Comparison of ENCODE assay signal across 16 mouse cellular contexts in genomic region chr2:105223606-105224005, GRCm38 (mm10). TPM values are rescaled to one million over a fixed set of nuclear protein-coding genes. Genes with fewer than 3 reads are reported as not detected.
DNase-seq lines count a peak whose midpoint lies in the region; ATAC-seq lines count a peak whose summit lies in the region.
"Had no signal": no experiment of that assay in that cellular context is flagged by ENCODE, and none has a peak within 500 bp of the region (broad histone marks: within the 10 kb centered on the region; RNA-seq: fewer than 3 reads in every experiment).

No protein-coding gene starts in this region.

- H3K4me2 ChIP-seq in heart, embryonic 14.5 days (ENCODE audit: low read length): peak overlapping the region; percentile 81
- H3K4me2 ChIP-seq in midbrain, embryonic 11.5 days: peak overlapping the region; percentile 66; the same call in 1 of the 2 replicates
- H3K4me2 ChIP-seq in midbrain, embryonic 13.5 days (replicated peaks): no peak overlapping the region
- peak overlapping the region; percentile 80 for H3K4me2 ChIP-seq in kidney, embryonic 15.5 days
- H3K4me2 ChIP-seq in hindbrain, embryonic 12.5 days (replicated peaks): no peak overlapping the region

- H3K4me3 ChIP-seq in heart, embryonic 14.5 days (ENCODE audit: control insufficient read depth in 1 of 2, insufficient read depth in 1 of 2, low read depth in 1 of 2, low read length in 2 of 2): peak overlapping the region in 1 of 2 experiments; percentile 47; a peak in 2 of 4 replicates
- no peak overlapping the region for H3K4me3 ChIP-seq in midbrain, embryonic 11.5 days (ENCODE audit: low read depth, low read length)
- no peak overlapping the region for H3K4me3 ChIP-seq in midbrain, embryonic 13.5 days (replicated peaks)
- H3K4me3 ChIP-seq in kidney, embryonic 15.5 days (replicated peaks): peak overlapping the region; percentile 44; the same call in 1 of the 2 replicates
- no peak overlapping the region for H3K4me3 ChIP-seq in hindbrain, embryonic 12.5 days

- no peaks in the 10 kb centered on the region for H3K9me3 ChIP-seq in heart, embryonic 14.5 days (ENCODE audit: control insufficient read depth, low read length)
- H3K9me3 ChIP-seq in midbrain, embryonic 11.5 days (ENCODE audit: control insufficient read depth, low read length): no peaks in the 10 kb centered on the region
- H3K9me3 ChIP-seq in midbrain, embryonic 13.5 days: no peaks in the 10 kb centered on the region
- H3K9me3 ChIP-seq in kidney, embryonic 15.5 days (replicated peaks): no peaks in the 10 kb centered on the region
- no peaks in the 10 kb centered on the region for H3K9me3 ChIP-seq in hindbrain, embryonic 12.5 days (replicated peaks)
- H3K9me3 ChIP-seq: G1E had no signal

- H3K4me1 ChIP-seq in heart, embryonic 14.5 days (ENCODE audit: control insufficient read depth in 2 of 2, insufficient read depth in 2 of 2, low read length in 2 of 2): peaks cover 19 to 39% of the 10 kb centered on the region in 2 experiments
- no peaks in the 10 kb centered on the region; the same call in 1 of the 2 replicates for H3K4me1 ChIP-seq in midbrain, embryonic 11.5 days (ENCODE audit: control insufficient read depth, insufficient read depth, low read length)
- peaks cover 9% of the 10 kb centered on the region for H3K4me1 ChIP-seq in midbrain, embryonic 13.5 days (replicated peaks)
- peaks cover 42% of the 10 kb centered on the region for H3K4me1 ChIP-seq in kidney, embryonic 15.5 days
- peaks cover 6% of the 10 kb centered on the region for H3K4me1 ChIP-seq in hindbrain, embryonic 12.5 days

- no peak for ATAC-seq in heart, embryonic 14.5 days (ENCODE audit: insufficient number of reproducible peaks, insufficient read depth, low FRiP score, low read depth)
- no peak for ATAC-seq in midbrain, embryonic 11.5 days (ENCODE audit: low FRiP score)
- no peak for ATAC-seq in midbrain, embryonic 13.5 days
- ATAC-seq in kidney, embryonic 15.5 days (replicated peaks; ENCODE audit: low FRiP score): no peak
- ATAC-seq in hindbrain, embryonic 12.5 days (ENCODE audit: low FRiP score): no peak
- ATAC-seq: inflammation-experienced regulatory T-cells, adult 6 months had no signal

- H3K36me3 ChIP-seq in heart, embryonic 14.5 days (ENCODE audit: control insufficient read depth, insufficient read depth, low read length): no peaks in the 10 kb centered on the region
- H3K36me3 ChIP-seq in midbrain, embryonic 11.5 days (ENCODE audit: control insufficient read depth, insufficient read depth, low read length): no peaks in the 10 kb centered on the region
- H3K36me3 ChIP-seq in midbrain, embryonic 13.5 days: no peaks in the 10 kb centered on the region
- no peaks in the 10 kb centered on the region for H3K36me3 ChIP-seq in kidney, embryonic 15.5 days
- no peaks in the 10 kb centered on the region for H3K36me3 ChIP-seq in hindbrain, embryonic 12.5 days
- H3K36me3 ChIP-seq: G1E had no signal

- no peak for DNase-seq in heart, adult 8-10 months (ENCODE audit: low spot score)
- no peak for DNase-seq in midbrain, embryonic 11.5 days (ENCODE audit: low spot score, missing footprints)
- DNase-seq in urinary bladder, postnatal 36 days (ENCODE audit: low spot score in 2 of 2): no peak
- DNase-seq: cerebellum, adult 11 months; layer of hippocampus, postnatal 36 days had no signal

- no peak overlapping the region for H3K9ac ChIP-seq in heart, embryonic 14.5 days (ENCODE audit: low read length)
- H3K9ac ChIP-seq in midbrain, embryonic 11.5 days (ENCODE audit: low read length): no peak overlapping the region
- no peak overlapping the region for H3K9ac ChIP-seq in midbrain, embryonic 13.5 days (replicated peaks)
- H3K9ac ChIP-seq in kidney, embryonic 15.5 days: no peak overlapping the region
- H3K9ac ChIP-seq in hindbrain, embryonic 12.5 days: no peak overlapping the region

- H3K27ac ChIP-seq in heart, embryonic 14.5 days (replicated peaks in 1 of 2; ENCODE audit: control insufficient read depth in 1 of 2, insufficient read depth in 1 of 2, low read depth in 2 of 2, low read length in 2 of 2): no peak overlapping the region
- no peak overlapping the region for H3K27ac ChIP-seq in midbrain, embryonic 11.5 days (ENCODE audit: low read depth, low read length)
- no peak overlapping the region for H3K27ac ChIP-seq in midbrain, embryonic 13.5 days
- H3K27ac ChIP-seq in kidney, embryonic 15.5 days: peak overlapping the region; percentile 54; the same call in 1 of the 2 replicates
- no peak overlapping the region for H3K27ac ChIP-seq in hindbrain, embryonic 12.5 days
- H3K27ac ChIP-seq: liver, embryonic 14.5 days had no signal

- 0 out of 2 replicates have a peak, but pooled peaks cover 4% of the 10 kb centered on the region for H3K27me3 ChIP-seq in heart, embryonic 14.5 days (ENCODE audit: control insufficient read depth, insufficient read depth, low read length)
- peaks cover 9% of the 10 kb centered on the region for H3K27me3 ChIP-seq in midbrain, embryonic 11.5 days (ENCODE audit: control insufficient read depth, insufficient read depth, low read length)
- H3K27me3 ChIP-seq in midbrain, embryonic 13.5 days: peaks cover 47% of the 10 kb centered on the region
- H3K27me3 ChIP-seq in kidney, embryonic 15.5 days: 0 out of 2 replicates have a peak, but pooled peaks cover 5% of the 10 kb centered on the region
- H3K27me3 ChIP-seq in hindbrain, embryonic 12.5 days: peaks cover 38% of the 10 kb centered on the region

- WGBS in heart, embryonic 14.5 days: 92% methylated on average over 11 of the region's 11 CpGs
- WGBS in midbrain, embryonic 11.5 days: 84% methylated on average over 11 of the region's 11 CpGs
- 89% methylated on average over 11 of the region's 11 CpGs for WGBS in midbrain, embryonic 13.5 days
- 71% methylated on average over 11 of the region's 11 CpGs for WGBS in kidney, embryonic 15.5 days
- WGBS in hindbrain, embryonic 12.5 days: 88% methylated on average over 11 of the region's 11 CpGs

RNA-seq across cellular contexts. Expression of gene Them7, which starts 0.5 kb away (rescaled TPM):
- polyA plus RNA-seq in heart, embryonic 14.5 days (2014; fragmentation: Nextera tagmentation; extraction: Ambion mirVana): 0.67 and 1.1 TPM in 2 replicates
- total RNA-seq in heart, adult 8-10 months (2022): 1 to 10 TPM; 2.2 to 3.0 (median 2.6) TPM
- 0.16 and 0.17 TPM in 2 replicates for polyA plus RNA-seq in midbrain, embryonic 11.5 days (2014; fragmentation: Nextera tagmentation; extraction: Ambion mirVana)
- polyA plus RNA-seq in midbrain, embryonic 13.5 days (2015; fragmentation: Nextera tagmentation; extraction: Ambion mirVana): not detected in 2 replicates
- polyA plus RNA-seq in kidney, embryonic 15.5 days (2015; fragmentation: Nextera tagmentation; extraction: Ambion mirVana): 2.1 and 3.0 TPM in 2 replicates
- polyA plus RNA-seq in hindbrain, embryonic 12.5 days (2016; fragmentation: Nextera tagmentation; extraction: Ambion mirVana): 0.13 and 0.14 TPM in 2 replicates
- total RNA-seq: G1E; gastrocnemius, postnatal 14 days; layer of hippocampus, postnatal 36 days; left cerebral cortex, postnatal 36 days had no signal
- polyA plus RNA-seq: frontal cortex, adult 2 months; G1E; inflammation-experienced regulatory T-cells, adult 6 months; midbrain, embryonic 14.5 days had no signal

Comparison
In these comparisons a context has a peak if more than half of its experiments do, and no peak if none do; other contexts are left out.
1. H3K4me2 ChIP-seq: peak in heart, embryonic 14.5 days (single experiment), midbrain, embryonic 11.5 days (single experiment) and kidney, embryonic 15.5 days (single experiment); none in midbrain, embryonic 13.5 days (single experiment) and hindbrain, embryonic 12.5 days (single experiment).